Mouse (Mus musculus) c-Kit-positive CD71-positive TER-119-negative erythroid progenitor cells, embryonic 14.5 days (primary cell): ENCODE measurements at regions not wholly inside any gene's neighbourhood (a gene's known extent, or its start where the extent isn't known, plus 50 kb on each side); places are given as distances from the start of the nearest gene placed in this dataset.

ENCODE experiments used
- DNase-seq: peaks from one replicate; pipeline ENCODE4 v3.0.0-alpha.2; 2013; ENCODE audit warnings: low read depth

- DNase-seq: no peak
These were observed 227.8 kb upstream of the Meis1 start for GRCm38 (mm10) chr11:19246390-19247114.

GRCm38 (mm10) chr11:19253605-19254004, 234.8 kb upstream of the Meis1 start:
- DNase-seq: no peak

GRCm38 (mm10) chr11:19254183-19254582, 235.4 kb upstream of the Meis1 start:
- no peak for DNase-seq

GRCm38 (mm10) chr11:19257549-19257948, 238.8 kb upstream of the Meis1 start:
- DNase-seq: no peak

GRCm38 (mm10) chr11:19262832-19263231, 244.0 kb upstream of the Meis1 start:
- no peak for DNase-seq

GRCm38 (mm10) chr11:19264798-19265671, 246.2 kb upstream of the Meis1 start:
- no peak for DNase-seq

GRCm38 (mm10) chr11:19265672-19265972, 246.8 kb upstream of the Meis1 start:
- no peak for DNase-seq

- DNase-seq: no peak
These were observed 272.2 kb upstream of the Meis1 start for GRCm38 (mm10) chr11:19290971-19291370.

- DNase-seq: no peak
These were observed 280.6 kb upstream of the Meis1 start for GRCm38 (mm10) chr11:19299411-19299810.

- DNase-seq: no peak
These were observed 287.9 kb upstream of the Meis1 start for GRCm38 (mm10) chr11:19306687-19307086.

- no peak for DNase-seq
These were observed 312.0 kb upstream of the Meis1 start for GRCm38 (mm10) chr11:19330685-19331239.

- DNase-seq: no peak
These were observed 313.5 kb upstream of the Meis1 start for GRCm38 (mm10) chr11:19332274-19332673.

- DNase-seq: no peak
These were observed 313.9 kb upstream of the Meis1 start for GRCm38 (mm10) chr11:19332727-19333126.

- DNase-seq: no peak
These were observed 315.2 kb upstream of the Meis1 start for GRCm38 (mm10) chr11:19333908-19334487.

- no peak for DNase-seq
These were observed 316.6 kb upstream of the Meis1 start for GRCm38 (mm10) chr11:19335384-19335783.

- no peak for DNase-seq
These were observed 321.0 kb upstream of the Meis1 start for GRCm38 (mm10) chr11:19339721-19340317.

GRCm38 (mm10) chr11:19340889-19341288, 322.1 kb upstream of the Meis1 start:
- no peak for DNase-seq

GRCm38 (mm10) chr11:19341379-19341778, 322.6 kb upstream of the Meis1 start:
- no peak for DNase-seq

- no peak for DNase-seq
These were observed 324.0 kb upstream of the Meis1 start for GRCm38 (mm10) chr11:19342803-19343202.

- DNase-seq: no peak
These were observed 327.6 kb upstream of the Meis1 start for GRCm38 (mm10) chr11:19346276-19346826.

- DNase-seq: no peak
These were observed 331.8 kb upstream of the Meis1 start for GRCm38 (mm10) chr11:19350331-19351242.
